Mouse (Mus musculus) midbrain, embryonic 10.5 days (tissue): ENCODE results near the gene Lrrfip2. TPM values are rescaled to one million over a fixed set of nuclear protein-coding genes. Genes with fewer than 3 reads are reported as not detected.

Experiments used
- polyA plus RNA-seq: library from polyadenylated mRNA; unstranded; fragments of >200 nt; fragmentation: Nextera tagmentation; extraction: Ambion mirVana; gene quantifications from 2 replicates; pipeline ENCODE4 v1.2.1, GENCODE M21; 2016

Gene Lrrfip2
- polyA plus RNA-seq, 1 experiment from 2014 or later, result 39.5 TPM

Other genes starting within 250 kb of the Lrrfip2 start
- gene Als2cl, start 237.7 kb upstream of the Lrrfip2 start, polyA plus RNA-seq, result 0.78 and 0.83 TPM in 2 replicates
- gene Tmie, start 237.5 kb upstream of the Lrrfip2 start, polyA plus RNA-seq, result 0.06 and 0.11 TPM in 2 replicates
- not detected in 2 replicates for gene Fam240a, start 200.7 kb upstream of the Lrrfip2 start, polyA plus RNA-seq
- 0.11 TPM in 1 of 2 replicates, not detected in the other for gene Tdgf1, start 171.4 kb upstream of the Lrrfip2 start, polyA plus RNA-seq
- 0.09 and 0.35 TPM in 2 replicates for gene Lrrc2, start 166.0 kb upstream of the Lrrfip2 start, polyA plus RNA-seq
- 0.09 TPM in 1 of 2 replicates, not detected in the other for gene Rtp3, start 127.0 kb upstream of the Lrrfip2 start, polyA plus RNA-seq
- 0.29 TPM in 1 of 2 replicates, not detected in the other for gene Ltf, start 98.3 kb upstream of the Lrrfip2 start, polyA plus RNA-seq
- 0.89 and 1.0 TPM in 2 replicates for gene Ccrl2, start 60.1 kb upstream of the Lrrfip2 start, polyA plus RNA-seq
- 51.9 and 54.3 TPM in 2 replicates for gene Mlh1, start 154.2 kb downstream of the Lrrfip2 start, polyA plus RNA-seq
- gene Epm2aip1, start 154.3 kb downstream of the Lrrfip2 start, polyA plus RNA-seq, result 25.3 and 30.4 TPM in 2 replicates
- 0.05 and 0.39 TPM in 2 replicates for gene Trank1, start 194.1 kb downstream of the Lrrfip2 start, polyA plus RNA-seq